Mouse (Mus musculus) thymus, postnatal 4 days (tissue): ENCODE data around the gene Ttc9c.
A peak's percentile ranks its signal among the peaks of the same experiment; 100 is the strongest.
"Not testable (repeated sequence)": the region's sequence is repeated elsewhere in the genome, so short reads cannot be mapped to it uniquely, and the experiment has no call there.

Experiments
- DNase-seq: peaks from one replicate; pipeline ENCODE4 v3.0.0; 2021

Gene Ttc9c

DNA sequence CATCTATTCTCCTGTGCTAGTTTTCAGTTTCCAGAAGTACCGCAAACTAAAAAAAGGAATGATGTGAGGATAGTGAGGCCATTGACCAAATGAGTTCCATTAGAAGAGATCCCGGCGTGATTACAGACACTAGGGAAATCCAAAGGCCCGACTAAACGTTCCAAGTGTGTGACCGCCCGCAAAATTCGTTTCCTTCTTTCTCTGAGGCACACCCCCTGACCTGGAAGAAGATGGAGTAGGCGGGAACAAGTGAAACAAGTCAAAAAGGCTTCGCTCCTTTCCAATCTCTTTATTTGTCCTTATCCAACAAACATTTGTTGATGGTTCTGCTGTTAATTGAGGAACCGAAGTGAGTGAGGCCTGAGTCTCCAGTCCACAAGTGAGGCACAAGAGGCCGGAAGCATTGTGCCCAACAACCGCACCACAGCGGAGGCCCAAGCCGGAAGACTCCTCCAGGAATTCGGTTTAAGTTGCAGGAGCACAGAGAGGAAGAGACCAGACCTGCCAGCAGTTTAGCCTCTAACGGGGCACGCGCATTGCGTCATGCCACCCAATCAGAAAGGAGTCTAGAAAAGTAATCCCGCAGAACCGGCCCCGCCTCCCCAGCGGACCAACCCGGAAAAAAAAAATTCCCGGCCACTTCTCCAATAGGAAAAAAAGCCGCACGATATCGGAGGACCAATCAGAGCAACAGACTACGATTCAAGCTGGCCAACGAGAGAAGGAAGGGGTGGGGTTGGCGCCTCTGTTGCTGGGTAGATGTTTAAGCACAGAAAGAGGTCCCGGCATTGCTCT is at the start of gene Ttc9c:
Ttc9c (minus strand) TSS at position 533 of the 795 bp plus-strand sequence.
- peak; percentile 91 for DNase-seq

GRCm38 (mm10) chr19:8864265-8864664 is 45.1 kb upstream of the Ttc9c start:
- DNase-seq, result peak; percentile 39

GRCm38 (mm10) chr19:8859018-8859417 is 39.9 kb upstream of the Ttc9c start:
- DNase-seq, result peak; percentile 69

DNA sequence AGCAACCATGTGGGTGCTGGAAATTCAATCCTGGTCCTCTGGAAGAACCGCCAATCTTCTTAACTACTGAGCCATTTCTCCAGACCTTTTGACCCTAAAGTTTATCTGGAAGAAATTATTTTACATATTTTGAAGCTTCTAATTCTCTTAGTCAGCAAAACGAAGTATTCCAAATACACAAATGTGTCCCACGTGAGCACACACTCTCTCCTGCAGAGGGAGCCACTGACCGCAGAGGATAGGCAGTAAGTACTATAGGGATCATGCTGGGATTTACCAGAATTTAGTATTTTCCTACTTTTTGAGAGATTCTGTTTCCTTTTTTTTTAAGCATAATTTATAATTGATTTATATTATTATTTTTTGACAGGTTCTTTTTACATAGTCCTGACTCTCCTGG is 38.6 kb upstream of the Ttc9c start:
- peak; percentile 71 for DNase-seq

DNA sequence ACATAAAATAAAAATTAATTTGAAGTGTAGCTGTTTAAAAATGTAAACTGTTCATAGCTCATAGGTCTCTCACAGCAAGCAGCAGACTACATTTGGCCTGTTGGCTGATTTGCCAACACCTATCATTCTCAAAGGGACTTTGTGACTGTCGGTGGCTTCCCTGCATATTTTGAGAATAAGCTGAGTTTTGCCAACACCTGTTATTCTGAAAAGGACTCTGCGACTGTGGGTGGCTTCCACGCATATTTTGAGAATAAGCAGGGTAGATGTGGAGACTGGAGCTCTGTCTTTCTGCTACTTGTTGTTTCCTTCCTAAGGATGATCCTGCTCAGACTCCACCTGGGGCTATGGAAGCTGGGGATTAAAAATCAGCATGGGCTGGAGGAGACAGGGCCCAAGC is 34.0 kb upstream of the Ttc9c start:
- no peak for DNase-seq

GRCm38 (mm10) chr19:8852236-8852928 is 33.2 kb upstream of the Ttc9c start:
- no peak for DNase-seq

- DNase-seq, result no peak
These were observed 32.5 kb upstream of the Ttc9c start for GRCm38 (mm10) chr19:8851639-8852038.

GRCm38 (mm10) chr19:8850402-8850901 is 31.3 kb upstream of the Ttc9c start, which contains the start of gene Lrrn4cl:
Gene Lrrn4cl (plus strand): TSS chr19:8850768.
- DNase-seq, result no peak

GRCm38 (mm10) chr19:8848356-8848755 is 29.2 kb upstream of the Ttc9c start:
- DNase-seq, result no peak

GRCm38 (mm10) chr19:8844371-8845129 is 25.4 kb upstream of the Ttc9c start:
- DNase-seq, result peak; percentile 91

- DNase-seq, result no peak
These were observed 23.8 kb upstream of the Ttc9c start for GRCm38 (mm10) chr19:8842961-8843360.

DNA sequence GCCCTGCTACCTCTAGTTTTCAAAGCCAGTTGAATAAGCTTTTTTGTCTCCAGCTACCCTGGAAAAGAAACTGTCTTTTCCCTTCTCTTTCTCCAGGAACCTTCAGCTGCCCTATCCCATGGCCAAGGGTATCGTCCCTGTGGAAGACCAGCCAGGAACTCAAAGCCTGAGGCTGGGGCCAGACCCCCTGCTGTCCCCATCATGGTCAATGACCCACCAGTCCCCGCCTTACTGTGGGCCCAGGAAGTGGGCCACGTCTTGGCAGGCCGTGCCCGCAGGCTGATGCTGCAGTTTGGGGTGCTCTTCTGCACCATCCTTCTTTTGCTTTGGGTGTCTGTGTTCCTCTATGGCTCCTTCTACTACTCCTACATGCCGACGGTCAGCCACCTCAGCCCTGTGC is 21.9 kb upstream of the Ttc9c start:
- peak; percentile 28 for DNase-seq

DNA sequence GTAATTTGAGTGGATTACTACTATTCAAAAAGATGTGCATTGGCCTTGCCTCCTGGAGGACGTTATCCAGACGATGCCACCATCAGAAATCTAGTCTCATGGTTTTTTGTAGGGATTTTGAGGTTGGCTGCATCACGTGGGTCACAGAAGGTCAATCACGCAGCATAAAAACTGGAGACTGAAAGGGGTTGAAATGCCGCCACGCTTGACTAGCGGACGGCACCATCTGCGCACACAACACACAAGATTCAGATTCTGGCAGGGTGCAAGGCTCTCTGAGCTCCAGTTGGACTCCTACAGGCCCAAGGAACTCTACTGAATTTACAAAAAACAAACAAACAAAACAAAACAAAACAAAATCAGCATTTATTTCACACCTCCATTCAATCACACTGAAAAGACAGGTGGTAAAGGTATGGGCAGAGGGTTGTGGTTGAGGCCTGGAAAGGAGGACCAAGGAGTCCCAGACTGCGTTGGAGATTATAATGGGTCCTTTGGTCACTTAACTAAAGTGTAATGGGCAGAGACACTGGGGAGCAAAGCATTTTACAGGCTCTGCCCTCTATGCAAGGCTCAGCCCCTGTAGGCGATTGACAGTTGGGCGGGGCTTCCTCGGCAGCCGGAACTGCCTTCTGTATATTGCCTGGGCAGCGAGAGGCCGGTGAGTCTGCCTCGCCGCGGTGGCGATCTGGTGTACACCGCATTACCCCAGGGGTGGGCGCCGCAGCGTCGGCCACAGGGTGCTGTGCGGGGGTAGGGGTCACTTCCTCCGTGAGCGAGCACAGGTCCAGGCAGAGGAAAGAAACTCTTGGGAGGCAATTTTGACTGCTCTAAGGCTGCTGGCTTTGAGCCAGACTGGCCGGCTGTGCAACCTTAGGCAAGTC is 21.0 kb upstream of the Ttc9c start:
- peak; percentile 73 for DNase-seq

DNA sequence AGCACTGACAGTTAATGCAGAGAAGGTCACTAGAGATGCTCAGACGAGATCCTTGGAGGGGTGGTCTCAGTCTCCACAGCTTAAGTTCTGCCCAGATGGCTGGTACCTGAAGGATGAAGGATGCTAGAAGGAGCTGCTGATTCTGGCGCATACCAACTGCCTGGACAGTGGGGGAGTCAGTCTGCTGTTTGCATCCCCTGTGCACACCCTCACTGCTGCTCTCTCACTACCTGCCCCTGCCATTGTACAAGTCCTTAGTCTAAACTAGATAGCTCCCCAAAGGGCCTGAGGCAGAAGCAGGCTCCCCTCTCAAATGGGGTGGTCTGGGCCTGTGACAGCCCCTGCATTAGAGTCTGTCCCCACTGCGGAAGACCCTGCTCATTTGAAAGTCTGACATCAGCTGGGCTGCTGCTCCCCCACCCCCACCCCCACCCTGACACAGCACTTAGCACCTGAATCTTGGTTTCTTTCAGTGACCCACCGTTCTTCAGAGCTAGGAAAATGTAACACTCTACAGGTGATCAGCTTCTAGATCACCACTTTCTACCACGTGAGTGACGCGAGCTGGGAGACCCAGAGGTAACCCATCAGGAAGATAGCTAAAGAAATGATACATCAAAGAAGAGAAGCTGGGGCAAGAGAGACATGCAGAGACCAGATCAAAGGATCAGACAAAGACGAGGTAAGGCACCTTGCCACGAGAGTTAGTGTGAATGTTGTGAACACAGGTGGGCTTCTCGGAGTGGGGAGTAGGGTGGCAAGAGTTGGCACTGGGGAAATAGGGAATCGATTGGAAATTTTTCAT is 20.2 kb upstream of the Ttc9c start, which contains the start of gene Gng3:
Gng3 (minus strand) TSS at position 92 of the 805 bp plus-strand sequence.
- peak; percentile 38 for DNase-seq

GRCm38 (mm10) chr19:8838041-8838730 is 19.1 kb upstream of the Ttc9c start:
- peak; percentile 49 for DNase-seq

- DNase-seq, result peak; percentile 91
These were observed 18.2 kb upstream of the Ttc9c start, which contains the start of gene Bscl2 for GRCm38 (mm10) chr19:8837251-8837791. Gene Bscl2 (plus strand): TSS chr19:8837467.

DNA sequence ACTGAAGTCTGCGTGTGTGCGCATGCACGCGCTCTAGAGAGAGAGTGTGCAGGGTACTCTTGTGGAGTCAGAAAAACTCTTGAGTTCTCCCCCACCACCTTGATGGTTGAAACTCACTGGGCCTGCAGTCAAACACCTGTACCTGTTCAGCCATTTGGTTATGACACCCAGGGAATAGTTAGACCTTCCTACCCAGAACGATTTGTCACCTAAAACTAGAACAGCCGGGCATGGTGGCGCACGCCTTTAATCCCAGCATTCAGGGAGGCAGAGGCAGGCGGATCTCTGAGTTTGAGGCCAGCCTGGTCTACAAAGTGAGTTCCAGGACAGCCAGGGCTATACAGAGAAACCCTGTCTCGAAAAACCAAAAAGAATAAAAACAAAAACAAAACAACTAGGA is 17.2 kb upstream of the Ttc9c start:
- not testable (repeated sequence) for DNase-seq

GRCm38 (mm10) chr19:8832971-8833370 is 13.8 kb upstream of the Ttc9c start:
- DNase-seq, result no peak

- DNase-seq, result no peak
These were observed 12.1 kb upstream of the Ttc9c start for GRCm38 (mm10) chr19:8831262-8831661.

DNA sequence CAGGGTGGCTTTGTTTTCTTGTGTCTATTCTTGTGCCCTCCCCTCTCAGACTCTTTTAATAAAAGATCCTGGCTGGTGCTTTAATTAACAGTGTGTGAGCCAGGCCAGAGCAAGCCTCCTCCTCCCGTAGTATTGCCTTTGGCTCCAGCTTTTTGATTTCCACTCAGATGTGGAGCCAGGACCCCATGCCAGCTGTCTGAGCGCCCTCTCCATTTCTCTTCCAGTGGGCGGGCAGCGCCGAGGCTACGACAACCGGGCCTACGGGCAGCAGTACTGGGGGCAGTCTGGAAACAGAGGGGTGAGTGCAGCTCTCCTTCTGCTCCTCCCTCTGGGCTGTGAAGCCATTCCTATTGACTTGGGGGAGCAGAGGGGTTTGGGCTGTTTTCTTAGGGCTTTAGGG is 11.5 kb upstream of the Ttc9c start:
- DNase-seq, result no peak
